Mouse (Mus musculus) gastrocnemius, postnatal 10 days (tissue): ENCODE data around the gene Esr1. TPM values are rescaled to one million over a fixed set of nuclear protein-coding genes. Genes with fewer than 3 reads are reported as not detected.
"Not testable (repeated sequence)": the region's sequence is repeated elsewhere in the genome, so short reads cannot be mapped to it uniquely, and the experiment has no call there.

ENCODE experiments used
- DNase-seq: peaks from one replicate; pipeline ENCODE4 v3.0.0; 2021; ENCODE audit warnings: mixed read lengths
- total RNA-seq, 2 experiments: library from RNA; stranded (reverse); gene quantifications; 2 replicates each; pipeline ENCODE4 v1.2.3; 2021

Esr1 gene
- total RNA-seq, 2 experiments from 2014 or later = 34.5 to 39.0 TPM

DNA sequence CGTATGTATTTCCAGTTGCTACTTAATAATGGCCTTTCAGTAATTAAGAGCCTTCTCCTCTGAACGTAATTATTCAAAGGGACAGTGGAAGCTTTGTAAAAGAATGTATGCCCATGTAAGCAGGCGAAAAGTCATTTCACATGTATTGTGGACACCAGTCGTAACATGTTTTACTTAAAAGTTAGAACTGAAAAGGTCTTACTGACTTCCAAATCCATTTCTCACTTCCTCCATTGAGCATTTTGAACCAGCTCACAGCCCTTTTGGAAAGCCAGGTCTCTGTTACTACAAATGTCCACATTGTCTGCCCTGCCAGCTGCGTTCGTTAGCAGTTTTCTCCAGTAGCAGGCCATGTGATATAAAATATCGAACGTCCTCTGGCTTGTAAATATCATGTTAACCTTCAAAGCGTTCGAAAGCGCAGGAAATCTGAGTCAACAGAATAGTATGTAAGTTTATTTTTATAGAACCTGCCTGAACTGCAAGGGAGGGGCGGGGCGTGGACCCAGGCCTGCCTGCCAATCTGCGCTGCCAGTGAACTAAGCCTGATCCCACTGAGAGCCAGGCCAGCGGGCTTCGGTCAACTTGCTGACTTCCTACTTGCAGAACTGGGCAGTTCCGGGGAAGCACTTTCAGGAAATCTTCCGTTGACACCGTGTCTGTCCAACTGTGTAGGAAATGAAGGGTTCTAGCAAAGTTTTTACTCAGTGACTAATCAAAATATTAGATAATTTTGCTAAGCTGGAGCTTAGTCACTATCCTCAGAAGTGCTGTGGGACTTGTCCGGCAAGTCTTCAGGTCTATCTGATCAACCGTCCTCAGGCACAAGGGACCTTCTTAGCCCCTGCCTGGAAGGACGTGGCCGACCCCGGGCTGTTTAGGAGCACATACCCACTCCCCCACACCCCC is 9.5 kb downstream of the Esr1 start:
- DNase-seq = peak; percentile 75

DNA sequence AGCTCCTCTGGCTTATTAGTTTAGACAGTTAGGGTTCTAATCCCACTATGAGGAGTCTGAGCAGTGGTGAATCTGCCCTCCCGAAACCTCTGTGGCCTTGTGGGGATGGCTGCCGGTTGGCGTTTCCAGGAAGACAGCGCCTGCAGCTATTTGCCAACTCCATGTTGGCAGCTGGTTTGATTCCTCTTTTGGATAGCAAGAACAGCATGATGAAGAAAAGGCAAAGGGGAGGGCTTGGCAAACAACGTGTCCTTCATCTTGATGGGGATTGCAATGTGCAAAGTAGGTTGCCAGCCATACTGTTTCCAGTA is 10.1 kb downstream of the Esr1 start:
- DNase-seq = no peak

DNA sequence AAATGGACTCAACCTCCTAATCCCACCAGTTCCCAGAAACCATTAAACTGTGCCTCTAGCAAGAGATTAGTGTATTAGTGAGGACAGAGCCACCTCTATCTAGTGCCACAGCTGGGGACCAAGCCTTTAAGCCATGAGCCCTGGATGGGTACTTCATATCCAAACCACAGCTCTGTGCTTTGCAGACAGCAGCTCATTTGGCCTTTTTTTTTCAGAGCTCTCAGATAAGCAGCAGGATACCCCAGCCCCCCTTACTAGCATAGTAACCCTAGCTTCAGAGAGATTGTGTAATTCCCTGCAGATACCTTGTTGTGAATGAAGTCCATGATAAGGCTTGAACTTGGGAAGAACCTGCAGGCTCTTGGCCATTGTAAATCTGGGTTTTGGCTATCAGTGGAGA is 11.9 kb downstream of the Esr1 start:
- no peak for DNase-seq

DNA sequence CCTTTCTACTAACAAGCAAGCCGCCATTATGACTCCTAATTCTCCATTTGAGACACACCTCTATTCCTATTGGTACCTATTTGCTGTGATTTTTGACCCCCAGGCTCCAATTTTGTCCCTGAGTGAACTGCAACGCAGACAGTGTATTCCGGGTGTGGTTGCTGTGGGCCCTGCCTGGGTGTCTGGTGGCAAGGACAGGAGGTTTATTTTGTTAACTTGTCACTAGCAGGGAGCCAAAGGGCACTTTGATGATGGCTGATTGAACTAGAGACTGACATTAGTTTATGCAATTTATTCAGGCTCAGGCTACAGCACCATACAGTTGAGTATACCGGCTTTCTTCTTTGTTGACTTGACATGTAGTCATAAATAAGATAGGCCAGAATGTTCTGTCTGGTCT is 13.2 kb downstream of the Esr1 start:
- no peak for DNase-seq

DNA sequence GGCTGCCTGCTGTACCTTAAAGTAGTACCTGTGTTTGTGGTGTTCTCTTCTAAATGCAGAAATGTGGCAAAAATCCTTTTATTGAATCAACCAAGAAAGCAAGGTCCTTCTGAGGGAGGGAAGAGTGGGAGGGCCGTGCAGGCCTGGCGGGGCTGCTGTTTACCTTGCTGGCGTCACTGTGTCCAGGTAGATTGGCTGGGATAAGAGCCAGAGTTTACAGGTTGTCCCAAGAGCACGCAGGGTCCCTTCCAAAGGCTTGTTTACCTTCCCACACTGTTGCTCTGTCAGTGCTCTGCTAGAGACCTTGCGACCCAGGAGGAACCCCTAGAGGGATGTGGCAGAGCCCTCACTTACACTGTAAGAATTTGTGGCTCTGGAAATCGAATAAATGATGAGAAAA is 13.9 kb downstream of the Esr1 start:
- DNase-seq = no peak

DNA sequence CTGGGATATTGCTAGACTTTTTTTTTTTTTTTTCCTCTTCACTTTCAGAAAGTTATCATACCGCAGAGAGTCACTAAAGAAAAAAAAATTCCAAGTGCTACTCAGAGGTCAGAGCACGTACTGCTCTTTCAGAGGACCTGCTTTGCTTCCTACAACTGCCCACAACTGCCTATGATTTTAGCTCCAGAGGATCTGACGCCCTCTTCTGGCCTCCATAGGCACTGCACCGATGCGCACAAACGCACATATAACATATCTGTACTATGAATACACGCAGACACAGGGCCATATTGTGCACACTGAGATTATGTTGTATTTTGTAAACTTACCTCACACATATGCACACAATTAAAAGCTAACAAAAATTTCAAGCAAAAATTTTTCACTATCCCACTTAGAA is 15.0 kb downstream of the Esr1 start:
- no peak for DNase-seq

DNA sequence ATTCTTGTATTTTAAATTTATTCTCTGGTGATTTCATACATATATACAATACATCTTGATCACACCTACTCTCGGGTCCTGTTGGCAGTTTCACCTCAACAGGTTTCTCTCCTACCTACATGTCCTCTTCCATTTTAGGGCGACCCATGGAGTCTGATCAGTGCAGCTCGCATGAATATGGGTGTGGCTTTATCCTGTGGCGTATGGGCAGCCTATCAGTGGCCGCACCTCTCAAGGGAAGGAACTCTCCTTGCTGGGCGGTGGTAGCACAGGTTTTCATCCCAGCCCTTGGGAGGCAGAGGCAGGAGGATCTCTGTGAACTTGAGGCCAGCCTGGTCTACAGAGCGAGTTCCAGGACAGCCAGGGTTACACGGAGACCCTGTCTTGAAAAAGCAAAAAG is 15.6 kb downstream of the Esr1 start:
- DNase-seq = no peak

DNA sequence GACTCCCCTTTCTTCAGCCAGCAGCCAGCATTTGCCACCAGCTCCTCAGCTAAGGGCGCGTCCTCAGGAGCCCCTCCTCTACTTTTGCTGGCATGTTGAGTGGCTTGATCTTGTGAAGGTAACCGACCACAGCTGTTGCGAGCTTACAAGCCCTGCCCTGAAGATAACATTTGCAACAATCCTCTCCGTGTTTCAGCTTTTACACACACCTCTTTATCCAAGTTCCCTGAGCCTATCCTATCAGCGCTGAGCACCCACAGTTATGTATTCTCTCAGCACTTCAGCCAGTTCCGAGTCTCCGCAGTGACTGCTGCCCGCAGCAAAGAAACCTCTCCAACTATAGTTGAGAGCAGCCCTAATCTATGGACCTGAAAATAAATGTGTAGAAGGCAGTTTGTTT is 16.0 kb downstream of the Esr1 start:
- no peak for DNase-seq

DNA sequence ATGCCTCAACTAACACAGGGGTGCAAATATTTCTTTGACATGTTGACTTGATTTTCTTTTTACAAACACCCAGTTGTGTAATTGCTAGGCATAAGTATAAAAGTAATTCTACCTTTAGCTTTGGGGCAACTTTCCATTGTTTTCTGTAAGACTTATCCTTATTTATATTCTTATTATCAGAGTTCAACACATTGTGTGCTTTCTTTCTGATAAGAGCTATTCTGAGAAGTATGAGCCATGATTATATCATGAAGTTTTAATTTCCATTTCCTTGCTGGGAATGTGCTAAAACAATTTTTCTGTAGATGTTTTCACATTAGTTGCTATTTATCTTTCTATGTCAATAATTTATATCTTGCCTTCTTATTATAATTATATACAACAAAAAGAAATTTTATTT is 17.9 kb downstream of the Esr1 start:
- DNase-seq = no peak

DNA sequence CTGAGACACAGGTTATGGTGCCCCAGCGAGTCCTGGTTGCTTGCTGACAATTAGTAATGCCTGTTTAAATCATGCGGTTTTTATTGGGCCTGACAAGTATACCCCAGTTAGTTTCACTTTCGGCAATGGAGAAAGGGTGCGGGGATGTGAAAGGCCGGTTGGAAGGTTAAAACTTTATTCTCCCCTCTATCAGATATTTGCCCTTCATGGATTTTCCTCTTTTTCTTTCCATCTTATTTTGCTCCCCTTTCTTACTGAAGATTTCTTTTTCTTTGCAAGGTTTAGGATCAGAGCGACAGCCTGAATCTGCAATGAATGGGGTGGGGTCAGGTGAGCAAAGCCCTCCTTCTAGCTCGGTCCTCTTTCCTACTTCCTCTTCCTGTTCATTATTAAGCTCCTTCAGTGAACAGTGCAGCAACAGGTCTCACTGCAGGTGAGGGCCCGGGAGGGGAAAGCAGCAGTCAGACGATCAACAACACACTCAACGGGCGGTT is 20.9 kb downstream of the Esr1 start:
- DNase-seq = no peak

DNA sequence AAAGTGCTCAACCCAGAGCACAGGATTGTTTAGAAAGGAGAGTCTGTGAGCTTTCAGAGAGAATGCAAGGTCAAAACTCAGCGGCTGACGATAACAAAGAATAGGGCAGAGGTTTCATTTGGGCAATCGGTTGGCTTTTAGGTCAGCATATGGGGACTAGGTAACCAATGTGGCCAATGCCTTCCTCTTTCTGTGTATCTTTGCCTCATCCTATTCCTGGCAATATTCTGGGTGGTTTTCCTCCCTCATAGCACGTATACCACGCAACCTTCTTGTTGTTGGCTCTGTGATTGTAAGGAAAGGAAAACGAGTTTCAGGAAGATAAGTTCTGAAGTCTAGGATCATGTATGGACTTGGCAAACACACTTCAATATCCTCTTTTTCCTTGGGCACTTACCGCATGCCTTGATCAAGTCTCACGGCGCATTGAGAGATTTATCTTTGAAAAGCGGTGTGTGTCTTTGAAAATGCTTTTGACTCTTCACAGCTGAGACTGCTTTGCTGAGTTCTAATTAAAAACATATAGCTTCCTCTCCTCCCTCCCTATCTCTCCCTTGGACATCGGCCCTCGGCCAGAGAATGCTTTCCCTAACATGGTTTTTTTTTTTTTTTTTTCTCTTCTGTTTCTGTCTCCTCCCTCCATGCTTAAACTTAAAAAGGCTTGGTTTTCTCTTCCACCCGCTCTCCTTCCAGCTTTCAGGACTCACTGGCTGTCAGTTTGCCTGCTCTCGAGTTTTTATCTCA is 22.1 kb downstream of the Esr1 start:
- DNase-seq = no peak

DNA sequence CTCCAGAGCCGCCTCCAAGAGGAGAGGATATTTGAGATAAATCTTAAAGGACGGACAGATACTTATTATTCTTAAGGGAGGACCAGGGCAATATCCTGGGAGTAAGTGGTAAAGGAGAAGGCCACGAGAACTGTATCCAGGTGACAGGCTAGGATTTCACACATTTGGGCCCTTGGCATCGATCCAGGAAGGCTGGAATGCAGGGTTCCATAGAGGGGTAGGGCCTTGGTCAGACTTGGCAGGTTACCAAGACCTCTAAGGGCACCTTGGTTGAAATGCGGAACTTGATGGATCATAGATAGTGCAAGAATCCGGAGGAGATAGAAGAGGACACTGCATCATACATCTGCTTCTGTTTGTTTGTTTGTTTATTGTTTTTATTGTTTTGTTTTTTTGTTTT is 24.3 kb downstream of the Esr1 start:
- no peak for DNase-seq

DNA sequence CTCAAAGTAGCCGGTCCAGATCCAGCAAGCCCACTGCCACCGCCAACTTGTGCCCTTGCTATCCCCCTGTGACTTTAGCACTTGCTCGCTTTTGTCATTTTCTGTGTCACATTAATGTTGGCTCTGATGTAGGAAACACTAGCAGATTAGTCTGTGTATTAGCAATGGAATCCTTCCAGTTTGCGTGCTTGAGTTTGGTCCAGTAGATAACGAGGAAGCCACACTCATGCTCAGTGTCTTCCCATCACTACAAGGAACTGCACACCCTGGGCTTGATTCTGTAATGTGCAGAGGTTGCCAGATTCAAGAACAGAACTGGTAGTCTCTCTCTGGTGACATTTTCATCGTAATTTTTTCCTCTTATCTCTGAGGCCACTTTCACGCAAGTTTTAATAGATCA is 34.7 kb downstream of the Esr1 start:
- DNase-seq = no peak

DNA sequence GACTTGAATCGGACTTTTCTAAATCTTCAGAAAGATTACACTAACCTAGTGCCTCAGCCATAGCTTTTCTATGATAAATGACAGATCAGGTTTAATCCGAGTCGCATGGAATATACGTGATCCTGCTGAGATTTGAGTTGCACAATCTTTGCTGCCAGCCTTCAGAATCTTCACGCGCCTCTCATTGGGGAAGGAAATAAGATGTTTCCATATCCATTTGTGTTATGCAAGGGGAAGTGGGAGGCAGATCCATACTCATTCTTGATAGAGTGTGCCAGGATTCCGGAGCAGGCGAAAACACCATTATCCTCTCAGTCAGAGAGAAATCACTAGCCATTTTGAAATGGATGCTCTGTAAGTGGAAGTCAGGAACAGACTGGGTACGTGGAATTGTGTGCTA is 35.5 kb downstream of the Esr1 start:
- no peak for DNase-seq

DNA sequence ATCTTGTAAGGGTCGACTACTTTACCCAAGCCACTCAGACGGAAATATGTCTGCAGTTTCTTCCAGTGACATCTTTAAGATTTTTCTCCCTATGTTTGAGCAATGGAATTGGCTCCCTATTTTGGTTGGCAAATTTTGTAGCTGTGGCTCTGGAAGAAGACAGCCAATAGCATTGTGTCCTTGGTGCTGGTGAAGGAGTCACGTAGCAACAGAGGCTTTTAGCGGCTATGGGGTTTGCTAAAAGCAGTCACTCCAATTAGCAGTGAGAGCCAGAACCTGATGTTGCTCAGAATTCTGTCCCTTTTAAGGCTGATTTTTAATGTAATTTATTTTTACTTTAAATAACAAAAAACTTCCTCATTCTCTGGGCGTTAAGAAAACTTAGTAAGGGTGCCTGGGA is 54.0 kb downstream of the Esr1 start:
- no peak for DNase-seq

DNA sequence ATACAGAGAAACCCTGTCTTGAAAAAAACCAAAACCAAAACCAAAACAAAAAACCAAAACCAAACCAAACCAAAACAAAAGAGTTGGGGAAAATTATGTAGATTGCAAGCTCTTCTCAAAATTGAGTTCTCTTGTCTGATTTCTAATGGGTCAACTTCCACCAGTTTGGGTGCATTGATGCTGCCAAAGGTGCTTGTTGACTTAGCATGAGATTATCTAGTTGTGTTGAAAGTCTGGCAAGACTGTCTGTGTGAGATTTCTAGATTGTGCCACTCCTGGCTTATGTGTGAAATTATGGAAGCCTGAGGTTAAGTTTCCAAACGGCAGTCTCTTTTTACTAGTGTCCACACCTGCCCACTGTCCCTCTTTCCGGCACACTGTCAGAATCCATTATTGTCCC is 55.6 kb downstream of the Esr1 start:
- DNase-seq = no peak

DNA sequence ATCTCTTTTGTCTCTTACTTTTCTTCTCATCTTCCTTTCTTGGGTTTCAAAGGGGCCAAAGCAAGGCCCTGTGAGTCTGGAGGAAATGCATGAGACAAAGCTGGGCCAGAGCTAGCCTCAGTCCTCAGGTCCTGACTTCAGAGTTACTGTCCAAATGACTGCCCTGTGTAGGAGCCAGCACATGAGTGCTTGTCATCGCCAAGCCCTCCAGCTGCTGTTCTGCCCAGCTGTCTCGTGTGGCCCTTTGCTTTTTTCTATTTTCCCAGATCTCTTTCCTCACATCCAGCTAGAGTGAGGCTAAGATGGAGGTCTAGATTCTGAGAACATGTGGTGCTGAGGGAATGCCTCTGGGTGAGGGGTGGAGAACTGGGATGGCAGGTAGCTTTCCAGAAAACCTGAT is 58.7 kb downstream of the Esr1 start:
- DNase-seq = no peak

DNA sequence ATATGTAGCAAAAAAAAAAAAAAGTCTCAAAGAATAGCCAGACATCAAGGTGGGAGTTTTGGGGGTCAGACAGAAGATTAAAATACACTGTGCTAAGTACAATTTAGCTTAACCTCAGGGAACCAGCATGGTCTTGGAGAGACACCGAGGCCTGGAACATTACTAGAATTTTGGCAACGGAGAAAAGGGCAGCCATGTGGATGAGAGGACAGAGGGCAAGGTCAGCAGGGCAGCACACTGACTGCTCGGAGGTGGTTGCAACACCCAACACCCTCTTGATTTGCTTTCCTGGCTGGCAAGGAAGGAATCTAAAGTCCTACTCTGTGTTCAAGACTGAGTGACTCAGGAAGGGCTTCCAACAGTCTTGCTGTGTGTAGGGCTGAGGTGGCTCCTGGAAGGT is 60.5 kb downstream of the Esr1 start:
- no peak for DNase-seq

DNA sequence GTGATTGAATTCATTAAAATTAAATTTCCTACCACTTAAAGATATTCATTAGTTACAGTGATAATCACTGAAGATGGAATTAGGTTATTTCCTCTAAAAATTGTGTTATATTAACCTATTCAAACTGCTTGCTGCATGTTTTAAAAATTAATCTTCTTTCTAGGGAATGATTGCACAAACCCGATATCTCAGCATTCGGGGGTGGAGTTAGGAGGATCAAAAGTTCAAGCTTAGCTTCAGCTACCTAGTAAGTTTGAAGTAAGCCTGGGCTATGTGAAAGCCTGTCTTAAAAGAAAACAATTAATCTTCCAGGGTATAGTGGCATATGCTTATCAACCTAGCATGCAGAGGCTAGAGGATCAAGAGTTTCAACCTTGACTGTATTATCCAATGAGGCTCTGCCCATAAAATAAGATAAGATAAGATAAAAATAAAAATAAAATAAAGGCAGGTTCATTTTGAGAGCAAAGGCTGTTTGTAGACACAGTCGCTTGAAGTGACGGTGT is 62.0 kb downstream of the Esr1 start:
- DNase-seq = no peak

DNA sequence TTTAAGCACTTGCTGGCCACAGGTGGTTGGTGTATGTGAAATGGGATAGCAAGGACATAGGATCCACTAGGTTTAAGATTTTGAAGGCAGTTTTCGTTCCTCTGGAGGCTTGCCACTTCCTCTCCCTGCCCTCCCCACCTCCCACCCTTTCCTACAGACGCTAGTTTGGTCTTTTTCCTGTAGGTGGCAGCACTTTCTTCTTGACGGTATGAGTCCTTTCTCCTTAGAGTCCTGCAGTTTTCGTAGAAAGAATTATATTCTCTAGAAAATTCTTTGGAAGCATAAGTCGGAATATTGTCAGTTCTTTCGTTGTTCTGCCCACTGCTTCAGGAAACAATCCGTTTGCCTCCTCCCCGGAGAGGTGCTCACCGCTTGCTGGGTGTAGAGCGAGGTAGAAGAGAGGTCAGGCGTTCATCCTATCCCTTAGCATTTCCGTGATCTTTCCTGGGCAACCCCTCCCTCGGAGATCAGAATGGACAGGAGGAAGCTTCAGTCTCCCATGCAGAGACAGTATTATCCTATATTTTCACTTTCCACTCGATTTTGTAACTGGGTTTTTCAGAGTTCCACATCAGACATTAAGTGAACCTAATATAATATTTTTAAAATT is 63.7 kb downstream of the Esr1 start:
- DNase-seq = not testable (repeated sequence)

DNA sequence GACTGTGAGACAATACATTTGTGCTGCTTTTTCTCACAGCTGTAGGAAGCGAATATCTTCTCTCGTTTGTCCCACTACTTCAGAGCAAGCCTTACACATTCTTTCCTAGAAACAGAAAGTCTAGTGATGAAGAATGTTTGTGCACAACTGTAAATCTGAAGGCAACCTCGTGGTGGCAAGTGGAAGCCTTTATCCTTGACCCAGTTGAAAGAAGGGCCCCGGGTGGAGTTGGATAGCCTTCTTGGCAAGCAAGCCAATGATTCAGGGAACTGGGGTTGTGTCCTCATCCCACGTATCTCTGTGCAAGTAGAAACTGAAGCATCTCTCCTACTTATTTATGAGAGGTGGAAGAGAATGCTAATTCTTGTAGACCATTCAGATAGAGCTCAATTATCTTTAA is 71.7 kb downstream of the Esr1 start:
- no peak for DNase-seq

DNA sequence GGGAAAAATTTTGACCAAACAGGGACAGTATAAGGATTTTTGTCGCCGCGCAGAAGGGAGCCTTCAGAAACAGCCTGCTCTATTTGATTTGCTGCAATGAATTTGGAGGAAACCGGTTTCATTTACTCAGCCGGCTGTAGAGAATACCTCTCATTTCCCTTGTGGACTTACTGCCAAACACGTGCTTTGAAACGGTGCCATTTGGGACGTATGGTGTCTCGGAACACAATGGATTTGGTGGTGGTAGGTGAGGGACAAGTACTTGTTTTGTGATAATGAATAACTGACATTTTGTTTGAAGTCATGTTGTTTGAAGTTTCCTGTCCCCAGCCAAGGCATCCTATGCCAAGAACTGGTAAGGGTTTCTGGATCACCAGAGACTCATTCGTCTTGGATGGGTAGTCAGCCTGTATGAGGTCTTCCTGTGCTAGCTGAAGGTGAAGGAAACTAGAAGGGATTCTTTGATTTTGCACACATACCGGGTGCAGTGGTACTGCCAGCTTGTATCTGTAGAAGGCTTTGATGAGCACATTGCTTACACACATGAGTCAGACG is 72.4 kb downstream of the Esr1 start:
- no peak for DNase-seq

DNA sequence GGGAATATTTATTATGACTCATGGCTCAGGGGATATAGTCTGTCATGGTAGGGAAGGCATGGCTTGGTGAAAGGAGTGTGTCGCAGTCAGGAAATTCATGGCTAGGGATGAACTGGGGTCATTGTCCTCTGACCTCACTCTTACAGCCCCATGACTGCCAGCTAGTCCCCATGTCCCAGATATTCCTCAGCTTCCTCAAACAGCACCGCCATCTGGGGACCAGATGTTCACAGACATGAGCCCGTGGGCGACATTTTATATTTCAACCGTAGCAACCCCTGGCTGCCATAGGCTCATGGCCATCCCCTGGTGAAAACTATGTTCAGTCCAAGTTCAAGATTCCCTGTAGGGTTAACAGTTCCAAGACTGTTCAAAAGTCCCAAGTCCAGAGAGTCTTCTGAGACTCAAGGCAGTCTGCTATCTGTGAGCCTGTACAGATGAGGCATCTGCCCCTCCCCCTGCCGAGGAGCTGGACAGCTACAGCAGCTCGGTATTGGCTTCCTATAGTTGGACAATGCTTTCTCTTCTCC is 83.0 kb downstream of the Esr1 start:
- no peak for DNase-seq
